Mouse (Mus musculus) testis, postnatal 10 days (tissue): ENCODE data around the gene Zfp938.

Source experiments
- DNase-seq: peaks from one replicate; pipeline ENCODE4 v3.0.0; 2021; ENCODE audit warnings: low spot score

Zfp938 gene

GRCm38 (mm10) chr10:82240742-82241400, at the start of gene Zfp938:
Gene Zfp938, minus strand, starts transcription at chr10:82241280.
- DNase-seq: peak; percentile 73

- no peak for DNase-seq
Measured at GRCm38 (mm10) chr10:82257331-82257730, 16.3 kb upstream of the Zfp938 start.

GRCm38 (mm10) chr10:82245021-82245420, 3.9 kb upstream of the Zfp938 start:
- DNase-seq: no peak

- no peak for DNase-seq
Measured at GRCm38 (mm10) chr10:82241401-82241788, 315 bp upstream of the Zfp938 start.

- DNase-seq: peak; percentile 86
Measured at GRCm38 (mm10) chr10:82178257-82179064, 62.6 kb downstream of the Zfp938 start.
